Mouse (Mus musculus): ENCODE measurements around the gene Rab33a.

Gene Rab33a

DNA sequence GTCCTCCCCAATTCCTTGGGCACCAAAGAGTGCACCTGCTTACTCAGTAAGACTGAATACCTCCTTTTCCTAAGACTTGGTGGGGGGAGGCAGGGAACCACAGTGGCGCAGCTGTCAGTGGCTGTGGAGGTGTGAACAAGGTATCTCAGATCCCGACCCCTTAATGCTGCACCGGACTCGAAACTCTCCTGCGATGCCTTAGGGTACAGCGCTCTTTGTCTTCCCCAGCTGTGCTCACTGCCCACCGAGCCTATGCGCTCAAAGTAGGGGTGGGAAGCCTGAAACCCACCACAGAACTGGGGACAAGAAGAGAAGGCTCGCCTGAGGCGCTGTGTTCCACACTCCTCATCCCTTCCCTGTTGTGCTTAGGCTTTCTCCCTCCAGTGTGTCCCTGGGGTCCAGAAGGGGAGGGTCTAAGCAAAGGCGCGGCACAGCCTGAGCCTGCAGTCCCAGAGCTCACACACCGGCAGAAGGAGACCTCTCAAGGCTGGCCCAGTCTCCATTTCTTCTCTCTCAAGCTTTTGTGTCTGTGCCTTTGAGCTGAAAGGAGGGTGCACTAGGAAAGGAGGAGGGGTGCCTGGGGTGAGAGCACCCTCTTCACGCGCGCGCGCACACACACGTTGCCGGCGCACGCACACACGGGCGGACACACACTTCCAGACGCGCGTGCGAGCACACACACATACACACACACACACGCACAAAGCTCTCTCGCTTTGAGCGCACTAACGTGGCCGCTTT lies at the start of gene Rab33a:
Gene Rab33a, plus strand, starts transcription at position 478 of the 741 bp plus-strand sequence.
- DNase-seq (ENCODE audit: low spot score), result peak; percentile 37

DNA sequence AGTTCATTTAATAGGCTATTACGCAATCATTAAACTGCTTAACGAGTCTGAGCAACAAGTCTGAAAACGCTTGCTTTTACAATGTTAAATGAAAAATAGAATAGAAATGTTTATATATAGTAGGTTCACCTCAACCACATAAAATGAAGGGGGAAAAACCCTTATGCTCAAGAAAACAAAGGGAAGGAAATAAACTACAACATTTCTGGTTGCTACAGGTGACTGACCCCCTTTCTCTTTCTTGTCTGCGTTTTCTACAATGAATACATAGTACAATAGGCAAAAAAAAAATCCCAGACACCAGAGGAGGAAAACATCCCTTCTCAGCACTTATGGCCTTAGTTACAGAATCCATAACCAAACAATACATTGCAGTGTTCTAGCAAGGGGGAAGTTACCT lies 38.0 kb upstream of the Rab33a start:
- DNase-seq (ENCODE audit: low spot score), result no peak

DNA sequence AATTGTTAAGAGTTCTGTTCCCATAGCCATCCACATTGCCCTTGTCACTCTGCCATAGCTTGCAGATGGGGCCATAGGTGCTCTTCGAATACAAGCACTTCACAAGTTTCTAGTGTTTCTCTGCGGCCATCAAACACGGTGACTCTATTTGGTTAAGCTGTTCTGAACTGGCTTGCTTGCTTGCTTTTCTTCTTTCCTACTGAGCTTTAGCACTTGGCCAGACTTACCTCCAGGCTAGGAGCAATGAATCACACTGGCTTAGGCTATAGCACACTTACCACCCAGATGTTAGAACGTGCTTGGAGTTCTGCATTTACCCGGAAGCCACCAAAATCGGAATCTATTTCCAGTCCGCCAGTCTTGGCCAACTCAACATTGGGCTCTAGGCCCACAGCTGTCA lies 37.4 kb upstream of the Rab33a start:
- DNase-seq (ENCODE audit: low spot score), result no peak

DNA sequence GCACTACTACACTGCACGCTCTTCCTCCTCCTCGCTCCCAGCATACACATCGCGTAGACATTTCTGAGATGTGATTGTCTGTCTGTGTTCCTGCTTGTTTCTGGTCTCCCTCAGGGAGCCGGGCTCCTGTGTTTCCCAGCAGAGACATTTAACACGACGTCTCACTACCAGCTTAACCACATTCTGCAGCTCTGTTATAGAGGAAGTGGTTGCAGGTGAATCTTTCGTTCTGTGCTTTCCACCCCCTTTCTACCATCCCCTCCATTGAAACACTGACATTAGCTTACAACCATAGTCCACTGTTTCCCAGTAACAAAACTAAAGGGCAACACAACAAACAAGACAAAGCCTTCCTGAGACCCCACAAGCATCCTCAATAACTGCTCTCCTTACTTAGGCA lies 25.3 kb upstream of the Rab33a start:
- peak; percentile 1 for DNase-seq (ENCODE audit: low spot score)

DNA sequence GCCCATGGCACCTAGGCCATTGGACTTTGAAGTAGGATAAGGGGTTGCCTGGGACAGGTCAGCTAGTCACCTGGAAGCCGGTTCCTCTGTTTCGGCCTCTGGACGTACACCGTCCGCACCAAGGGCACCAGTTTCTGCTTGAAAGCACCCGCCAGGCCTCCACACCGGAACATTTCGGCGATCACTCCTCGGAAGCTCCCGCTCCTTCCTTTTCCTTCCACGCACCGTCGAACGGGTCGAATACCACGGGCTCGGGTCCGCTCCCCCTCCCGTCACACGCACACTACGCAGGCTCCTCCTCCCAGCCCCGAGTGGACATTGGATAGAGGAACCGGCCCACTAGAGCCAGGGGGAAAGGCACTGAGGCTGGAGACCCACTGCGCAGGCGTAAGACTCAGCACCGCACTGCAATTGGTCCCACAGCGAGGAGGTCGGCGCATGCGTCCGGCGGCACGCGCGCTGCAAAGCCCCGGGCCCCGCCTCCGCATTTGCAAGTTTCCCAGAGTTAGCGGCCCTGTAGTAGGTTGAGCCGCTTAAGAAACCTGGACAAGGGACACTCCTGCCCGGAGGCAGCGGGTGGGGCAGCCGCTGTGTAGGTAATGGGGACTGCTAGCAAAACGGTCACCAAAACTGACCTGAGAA lies 5.8 kb upstream of the Rab33a start, which contains the start of gene Aifm1:
Gene Aifm1, minus strand, starts transcription at position 398 of the 642 bp plus-strand sequence.
- peak; percentile 89 for DNase-seq (ENCODE audit: low spot score)

DNA sequence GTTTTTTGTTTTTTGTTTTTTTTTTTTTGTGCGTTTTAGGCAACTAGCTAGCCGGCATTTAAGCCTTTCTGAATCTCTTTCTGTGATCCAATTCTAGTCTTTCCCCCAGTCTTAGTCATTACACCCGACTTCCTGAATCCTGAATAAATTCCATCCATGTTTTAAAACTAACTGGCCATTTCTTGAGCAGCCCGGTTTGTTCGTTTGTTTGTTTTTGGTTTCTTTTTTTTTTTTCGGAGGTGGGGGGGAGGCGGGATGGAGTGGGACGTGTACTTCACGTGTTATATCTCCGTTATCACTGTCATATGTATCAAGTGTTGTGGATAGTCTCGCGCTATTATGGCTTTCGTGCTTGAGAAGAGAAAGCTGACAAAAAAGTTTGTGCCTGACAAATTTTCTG lies 5.3 kb upstream of the Rab33a start:
- peak; percentile 30 for DNase-seq (ENCODE audit: low spot score)

DNA sequence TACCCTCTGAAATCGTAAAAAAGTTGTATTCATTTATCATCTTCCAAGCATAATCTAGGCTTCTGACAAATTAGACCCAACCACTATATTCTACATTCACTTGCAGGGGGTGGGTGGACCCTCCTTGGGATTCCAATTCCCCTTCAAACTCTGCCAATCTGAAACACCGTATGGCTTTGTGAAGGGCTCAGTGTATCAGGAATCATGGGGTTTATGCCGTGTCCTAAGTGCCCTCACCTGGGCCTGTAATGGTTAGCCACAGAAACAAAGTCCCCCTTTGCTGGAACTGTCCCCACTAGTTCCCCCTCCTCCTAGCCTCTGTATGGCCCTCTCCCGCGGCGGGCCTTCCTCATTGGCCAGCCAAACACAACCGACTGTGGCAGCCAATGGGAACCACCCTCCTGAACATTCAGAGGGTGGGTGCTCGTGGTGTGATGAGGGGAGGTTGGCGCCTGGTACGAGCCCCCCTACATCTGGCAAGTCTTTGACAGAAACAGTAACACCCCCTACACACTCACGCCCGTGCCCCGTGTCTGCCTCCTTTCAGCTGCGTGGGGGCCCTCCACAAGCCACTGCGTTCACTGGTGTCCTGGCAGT lies 776 bp upstream of the Rab33a start:
- no peak for DNase-seq (ENCODE audit: low spot score)

DNA sequence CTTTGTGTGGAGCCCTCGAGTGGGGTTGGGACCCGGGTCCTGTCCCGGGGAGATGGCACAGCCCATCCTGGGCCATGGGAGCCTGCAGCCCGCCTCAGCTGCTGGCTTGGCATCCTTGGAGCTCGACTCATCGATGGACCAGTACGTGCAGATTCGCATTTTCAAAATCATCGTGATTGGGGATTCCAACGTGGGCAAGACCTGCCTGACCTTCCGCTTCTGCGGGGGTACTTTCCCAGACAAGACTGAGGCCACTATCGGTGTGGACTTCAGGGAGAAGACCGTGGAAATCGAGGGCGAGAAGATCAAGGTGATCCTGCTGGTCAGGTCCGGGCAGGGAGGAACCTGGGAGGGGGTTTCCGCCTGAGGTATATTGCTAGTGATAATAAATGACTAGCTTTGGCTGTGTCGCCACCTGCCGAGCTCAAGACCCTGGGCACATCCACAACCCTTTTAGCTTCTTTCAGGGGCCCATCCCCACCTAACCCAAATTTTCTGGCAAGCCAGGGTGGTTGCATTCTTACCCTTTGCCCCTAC lies 532 bp downstream of the Rab33a start:
- peak; percentile 2 for DNase-seq (ENCODE audit: low spot score)

DNA sequence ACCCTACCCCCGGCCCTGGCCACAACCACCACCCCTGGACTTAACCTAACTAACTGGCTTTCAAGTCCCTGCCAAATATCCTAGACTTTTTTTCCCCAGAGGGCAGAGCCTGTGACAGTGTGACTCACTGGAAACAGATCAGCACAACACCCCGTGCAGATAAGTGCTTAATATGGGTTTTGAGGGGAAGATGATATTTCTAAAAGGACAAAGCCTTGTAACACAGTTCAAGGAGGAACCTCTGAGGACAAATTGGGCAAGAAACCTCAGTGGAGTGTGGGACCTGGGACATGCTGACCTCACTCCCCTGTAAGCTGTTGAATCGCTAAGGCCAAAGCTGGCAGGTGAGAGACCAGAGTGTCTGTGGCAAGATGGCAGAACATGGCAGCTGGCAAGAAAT lies 2.6 kb downstream of the Rab33a start:
- DNase-seq (ENCODE audit: low spot score), result no peak

DNA sequence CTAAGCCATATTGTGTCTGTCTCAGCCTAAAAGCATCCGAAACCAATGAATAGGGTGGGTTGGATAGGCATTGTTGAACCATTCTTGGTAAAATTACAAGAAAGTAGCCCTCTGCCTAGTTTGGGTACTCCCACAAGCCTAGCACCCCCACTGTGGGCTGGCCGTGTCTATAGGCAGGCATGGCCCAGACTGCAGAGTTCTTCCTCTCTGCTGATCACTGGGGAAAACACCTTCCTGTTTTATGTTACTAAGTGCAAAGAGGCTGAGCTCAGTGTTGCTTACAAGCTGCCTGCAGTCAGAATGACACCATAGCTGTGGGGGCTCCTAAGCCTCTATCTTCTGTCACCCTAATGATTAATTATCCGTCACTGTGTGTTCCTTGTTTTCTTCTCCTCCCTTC lies 4.4 kb downstream of the Rab33a start:
- no peak for DNase-seq (ENCODE audit: low spot score)

DNA sequence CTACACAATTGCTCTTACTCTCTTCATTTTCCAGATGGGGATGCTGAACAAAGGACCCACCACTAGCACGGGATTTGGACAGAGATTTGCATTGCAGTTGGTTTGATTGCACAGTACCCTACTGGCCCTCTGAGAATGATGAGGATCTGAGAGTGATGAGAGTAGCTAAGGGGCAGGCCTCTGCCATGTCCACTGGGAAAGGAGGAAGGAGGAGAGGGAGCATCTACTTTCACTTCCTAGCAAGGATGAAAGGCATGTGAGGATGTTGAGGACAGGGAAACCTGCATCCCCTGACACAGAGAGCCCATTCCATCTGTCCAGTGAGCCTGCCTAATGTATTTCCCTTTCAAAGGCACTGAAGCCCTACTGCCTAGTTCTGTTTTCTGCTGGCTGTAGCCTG lies 6.2 kb downstream of the Rab33a start:
- DNase-seq (ENCODE audit: low spot score), result no peak

DNA sequence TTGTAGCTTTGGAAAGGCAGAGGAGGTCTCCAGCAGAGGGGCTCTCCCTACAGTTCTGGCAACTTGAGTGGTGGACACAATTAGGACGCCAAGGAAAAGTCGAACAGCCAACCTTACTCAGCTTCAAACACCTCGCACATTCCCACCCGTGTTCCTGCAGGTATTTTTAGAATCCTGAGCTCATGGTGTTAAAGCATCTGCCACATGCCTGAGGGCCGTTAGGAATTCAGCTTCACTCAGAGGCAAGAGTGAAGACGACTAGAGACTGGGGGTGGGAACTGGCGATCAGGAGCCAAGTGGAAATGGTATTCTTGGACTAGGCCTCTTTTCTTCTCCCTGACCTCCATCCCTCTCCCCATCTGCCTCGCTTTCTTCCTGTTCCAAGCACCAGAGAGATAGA lies 6.8 kb downstream of the Rab33a start:
- no peak for DNase-seq (ENCODE audit: low spot score)

DNA sequence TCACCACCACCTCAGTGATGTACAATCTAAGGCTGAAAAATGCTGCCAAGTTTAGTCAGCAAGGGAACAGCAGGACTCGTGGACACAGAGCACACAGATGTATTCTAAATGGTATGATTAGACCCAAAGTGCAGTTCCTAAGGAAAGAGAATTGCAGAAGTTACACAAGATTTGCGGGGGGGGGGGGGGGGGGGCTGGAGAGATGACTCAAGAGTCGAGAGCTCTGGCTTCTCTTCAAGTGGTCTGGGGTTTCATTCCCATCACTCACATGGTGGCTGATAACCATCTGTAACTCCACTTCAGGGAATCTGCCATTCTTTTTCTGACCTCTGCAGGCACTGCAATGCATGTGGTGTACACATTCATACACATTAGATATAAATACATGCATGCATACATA lies 7.3 kb downstream of the Rab33a start:
- DNase-seq (ENCODE audit: low spot score), result no peak

DNA sequence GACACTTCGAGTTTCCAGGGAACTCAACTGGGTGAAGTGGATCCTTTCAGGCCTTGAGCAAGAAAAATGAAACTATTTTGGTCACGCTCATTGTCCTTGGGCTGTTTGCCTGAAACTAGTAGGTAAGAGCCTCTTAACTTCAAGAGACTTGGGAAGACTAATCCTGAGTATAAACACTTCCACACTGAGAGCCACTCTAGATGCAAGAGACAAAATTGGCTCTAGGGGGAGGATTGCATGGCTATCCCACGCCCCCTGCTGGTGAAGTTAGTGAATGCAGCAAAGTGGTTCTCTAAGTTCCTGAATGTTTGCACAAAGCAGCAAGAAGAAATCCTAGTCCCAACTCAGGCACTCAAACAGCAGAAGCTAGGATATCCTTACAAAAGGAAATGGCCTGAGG lies 13.1 kb downstream of the Rab33a start:
- peak; percentile 53 for DNase-seq (ENCODE audit: low spot score)
